Mouse (Mus musculus) midbrain, embryonic 16.5 days (tissue): ENCODE data around the gene Olfr299. TPM values are rescaled to one million over a fixed set of nuclear protein-coding genes. Genes with fewer than 3 reads are reported as not detected.

Experiments
- ATAC-seq: fragments of 200-750 bp; cut with Nextera tagmentation; 2 replicates; pipeline ENCODE4 v1.8.0; 2017; ENCODE audit warnings: moderate TSS enrichment
- H3K27ac ChIP-seq: fragments of 300-500 bp; sonication (generic); 2 replicates; pipeline ENCODE4 v1.5.1; 2014; ENCODE audit warnings: mild to moderate bottlenecking, low read length, mixed read lengths
- H3K27me3 ChIP-seq: fragments of 300-500 bp; sonication (generic); 2 replicates; pipeline ENCODE4 v1.6.1; 2014; ENCODE audit warnings: low read depth, low read length, mixed read lengths; ENCODE audit not compliant: control insufficient read depth, insufficient read depth
- H3K36me3 ChIP-seq: fragments of 300-500 bp; sonication (generic); 2 replicates; pipeline ENCODE4 v1.6.1; 2014; ENCODE audit warnings: mild to moderate bottlenecking, low read length, moderate library complexity, mixed read lengths; ENCODE audit not compliant: control insufficient read depth, insufficient read depth
- H3K4me1 ChIP-seq: fragments of 300-500 bp; sonication (generic); 2 replicates; pipeline ENCODE4 v1.6.1; 2014; ENCODE audit warnings: mild to moderate bottlenecking, low read length, mixed read lengths; ENCODE audit not compliant: control insufficient read depth, insufficient read depth
- H3K4me2 ChIP-seq: fragments of 300-500 bp; sonication (generic); 2 replicates; pipeline ENCODE4 v1.6.1; 2014; ENCODE audit warnings: mild to moderate bottlenecking, low read length, mixed read lengths
- H3K4me3 ChIP-seq: fragments of 300-500 bp; sonication (generic); 2 replicates; pipeline ENCODE4 v1.5.1; 2014; ENCODE audit warnings: low read depth, mild to moderate bottlenecking, low read length, moderate library complexity, mixed read lengths
- H3K9ac ChIP-seq: fragments of 300-500 bp; sonication (generic); 2 replicates; pipeline ENCODE4 v1.6.1; 2014; ENCODE audit warnings: low read depth, low read length, mixed read lengths
- H3K9me3 ChIP-seq: fragments of 300-500 bp; sonication (generic); replicated peaks from 2 replicates; pipeline ENCODE4 v1.6.1; 2014; ENCODE audit warnings: mild to moderate bottlenecking, low read length, mixed read lengths; ENCODE audit not compliant: control insufficient read depth, poor library complexity, severe bottlenecking
- WGBS: fragments of 180-500 bp; shearing (Covaris S2); extraction: QIAGEN DNeasy Blood & Tissue Kit; methylation state at CpG from one replicate; pipeline ENCODE4 v1.1.7; 2014; 5-methylcytosine and 5-hydroxymethylcytosine counted together
- polyA plus RNA-seq: library from polyadenylated mRNA; unstranded; fragments of >200 nt; fragmentation: Nextera tagmentation; extraction: Ambion mirVana; gene quantifications from 2 replicates; pipeline ENCODE4 v1.2.1, GENCODE M21; 2015

The Olfr299 gene
- polyA plus RNA-seq = not detected in 2 replicates

DNA sequence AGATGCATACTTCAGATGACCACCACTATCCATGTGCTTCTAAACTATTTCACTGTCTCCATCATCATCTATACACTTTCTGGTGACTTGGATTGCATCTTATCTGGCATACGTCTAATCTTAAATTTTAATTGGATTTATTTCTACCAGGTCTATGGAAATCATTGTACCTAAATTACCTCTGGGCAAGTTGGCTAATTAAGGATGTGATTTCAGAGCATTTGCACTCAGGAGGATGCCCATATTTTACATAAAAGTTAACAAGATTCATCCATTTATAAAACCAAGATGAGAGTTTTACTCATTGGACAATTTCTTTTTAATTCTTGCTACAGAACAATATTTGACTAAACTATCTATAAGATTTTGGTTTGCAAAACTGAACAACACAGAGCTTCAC, at the start of gene Olfr299:
TSS of gene Olfr299 (plus strand) at position 301 of the 400 bp plus-strand sequence.
- Histone ChIP-seq H3K9ac (no peak within 1 kb of the TSS), H3K27me3 (no peaks in the 10 kb centered on the region), H3K27ac (no peak within 1 kb of the TSS), H3K4me1 (no peaks in the 10 kb centered on the region), H3K36me3 (no peaks in the 10 kb centered on the region), H3K9me3 (no peaks in the 10 kb centered on the region), H3K4me2 (no peak within 1 kb of the TSS), H3K4me3 (no peak within 1 kb of the TSS)
- WGBS = 83% methylated on average over 1 of the region's 1 CpGs
- ATAC-seq = no peak

DNA sequence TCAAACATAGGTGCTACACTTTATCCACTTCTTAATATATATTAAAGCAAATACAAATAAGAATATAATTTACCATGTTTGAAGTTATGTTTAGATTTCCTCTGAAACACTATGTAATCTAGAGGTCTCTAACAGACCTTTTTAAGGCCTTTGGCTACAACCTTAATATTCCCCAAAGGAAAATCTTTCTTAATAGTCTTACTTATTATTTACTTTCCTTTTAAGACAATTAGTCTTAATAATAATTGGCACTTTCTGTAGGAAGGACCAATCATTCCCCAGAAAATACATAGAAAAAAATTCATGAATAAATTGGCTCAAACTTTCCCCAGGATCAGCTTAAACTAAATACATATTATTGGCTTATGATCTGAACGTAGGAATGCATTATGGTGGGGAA, 32.7 kb downstream of the Olfr299 start, which contains the start of gene Olfr298:
TSS of gene Olfr298 (minus strand) at position 101 of the 400 bp plus-strand sequence.
- Histone ChIP-seq H3K9me3 (no peaks in the 10 kb centered on the region), H3K27ac (no peak within 1 kb of the TSS), H3K9ac (no peak within 1 kb of the TSS), H3K36me3 (no peaks in the 10 kb centered on the region), H3K4me3 (no peak within 1 kb of the TSS), H3K27me3 (no peaks in the 10 kb centered on the region), H3K4me1 (no peaks in the 10 kb centered on the region), H3K4me2 (no peak within 1 kb of the TSS)
- no peak for ATAC-seq
- WGBS = 78% methylated on average over 1 of the region's 1 CpGs

Other genes starting within 250 kb of the Olfr299 start
- gene Vmn2r76, start 213.6 kb upstream of the Olfr299 start, polyA plus RNA-seq = not detected in 2 replicates
- not detected in 2 replicates for gene Olfr310, start 182.7 kb upstream of the Olfr299 start, polyA plus RNA-seq
- not detected in 2 replicates for gene Olfr309, start 146.2 kb upstream of the Olfr299 start, polyA plus RNA-seq
- not detected in 2 replicates for gene Olfr308, start 134.3 kb upstream of the Olfr299 start, polyA plus RNA-seq
- gene Olfr307, start 122.3 kb upstream of the Olfr299 start, polyA plus RNA-seq = not detected in 2 replicates
- not detected in 2 replicates for gene Olfr305, start 93.0 kb upstream of the Olfr299 start, polyA plus RNA-seq
- gene Olfr304, start 73.3 kb upstream of the Olfr299 start, polyA plus RNA-seq = not detected in 2 replicates
- gene Olfr303, start 62.1 kb upstream of the Olfr299 start, polyA plus RNA-seq = not detected in 2 replicates
- gene Olfr301, start 56.1 kb upstream of the Olfr299 start, polyA plus RNA-seq = not detected in 2 replicates
- gene Olfr298, start 32.6 kb downstream of the Olfr299 start, polyA plus RNA-seq = not detected in 2 replicates
- gene Olfr297, start 60.0 kb downstream of the Olfr299 start, polyA plus RNA-seq = not detected in 2 replicates
- not detected in 2 replicates for gene Olfr295, start 123.9 kb downstream of the Olfr299 start, polyA plus RNA-seq
- not detected in 2 replicates for gene Olfr294, start 156.7 kb downstream of the Olfr299 start, polyA plus RNA-seq
- gene Olfr293, start 189.1 kb downstream of the Olfr299 start, polyA plus RNA-seq = not detected in 2 replicates
- not detected in 2 replicates for gene Olfr292, start 228.4 kb downstream of the Olfr299 start, polyA plus RNA-seq